Mouse (Mus musculus) liver, embryonic 14.5 days (tissue): Measurements from ENCODE around the gene Sirt7. TPM values are rescaled to one million over a fixed set of nuclear protein-coding genes. Genes with fewer than 3 reads are reported as not detected.

Experiments used
- ATAC-seq: fragments of 200-750 bp; cut with Nextera tagmentation; 2 replicates; pipeline ENCODE4 v1.8.0; 2017; ENCODE audit warnings: moderate number of reproducible peaks, mild to moderate bottlenecking, moderate library complexity; ENCODE audit not compliant: insufficient read depth
- DNase-seq, 3 experiments: peaks; one replicate each; pipeline ENCODE4 v3.0.0-alpha.2; 2012 to 2013; ENCODE audit warnings: low read depth in 3 of 3, low spot score in 3 of 3
- H3K27ac ChIP-seq: fragments of 300-500 bp; sonication (generic); 2 replicates; pipeline ENCODE4 v1.5.1; 2014; ENCODE audit warnings: moderate library complexity, mild to moderate bottlenecking, control low read depth, inconsistent platforms
- H3K27me3 ChIP-seq: fragments of 300-500 bp; sonication (generic); 2 replicates; pipeline ENCODE4 v1.6.1; 2014; ENCODE audit warnings: mild to moderate bottlenecking, low read length, moderate library complexity; ENCODE audit not compliant: control insufficient read depth, insufficient read depth
- H3K36me3 ChIP-seq: fragments of 300-500 bp; sonication (generic); replicated peaks from 2 replicates; pipeline ENCODE4 v1.6.1; 2014; ENCODE audit warnings: low read depth; ENCODE audit not compliant: control insufficient read depth, insufficient read depth
- H3K4me1 ChIP-seq, 2 experiments: fragments of 200-500 bp in 1 of 2; fragments of 300-500 bp in 1 of 2; sonication (generic) in 1 of 2; replicated peaks; 2 replicates each; pipeline ENCODE4 v1.6.1; 2012 to 2014; ENCODE audit warnings: antibody characterized with exemption in 1 of 2, inconsistent platforms in 1 of 2, low read length in 1 of 2; ENCODE audit not compliant: control insufficient read depth in 2 of 2, insufficient read depth in 2 of 2
- H3K4me2 ChIP-seq: fragments of 300-500 bp; sonication (generic); 2 replicates; pipeline ENCODE4 v1.6.1; 2014; ENCODE audit warnings: low read depth, mild to moderate bottlenecking, control low read depth, moderate library complexity
- H3K4me3 ChIP-seq, 2 experiments: fragments of 200-500 bp in 1 of 2; fragments of 300-500 bp in 1 of 2; sonication (generic) in 1 of 2; 2 replicates each; pipeline ENCODE4 v1.5.1; 2012 to 2014; ENCODE audit warnings: low read depth in 2 of 2, low read length in 2 of 2, mild to moderate bottlenecking in 2 of 2, control low read depth in 1 of 2, inconsistent platforms in 1 of 2, moderate library complexity in 1 of 2; ENCODE audit not compliant: insufficient read depth in 1 of 2
- H3K9ac ChIP-seq: fragments of 300-500 bp; sonication (generic); replicated peaks from 2 replicates; pipeline ENCODE4 v1.6.1; 2014; ENCODE audit warnings: mild to moderate bottlenecking, control low read depth, moderate library complexity
- H3K9me3 ChIP-seq: fragments of 300-500 bp; sonication (generic); 2 replicates; pipeline ENCODE4 v1.6.1; 2016; ENCODE audit warnings: low read length, mixed read lengths; ENCODE audit not compliant: control insufficient read depth
- CTCF ChIP-seq: IDR thresholded peaks from 2 replicates; pipeline ENCODE4 v1.5.1; 2016; ENCODE audit warnings: antibody characterized with exemption, low read depth, control low read depth
- EP300 ChIP-seq: IDR thresholded peaks from 2 replicates; pipeline ENCODE4 v1.6.1; 2016; ENCODE audit warnings: antibody characterized with exemption, low read depth
- WGBS: fragments of 180-500 bp; shearing (Covaris S2); extraction: QIAGEN DNeasy Blood & Tissue Kit; methylation state at CpG from one replicate; pipeline ENCODE4 v1.1.7; 2014; ENCODE audit not compliant: insufficient replicate concordance; 5-methylcytosine and 5-hydroxymethylcytosine counted together
- polyA plus RNA-seq, 2 experiments: library from polyadenylated mRNA; depleted of rRNA in 1 of 2; stranded (reverse) in 1 of 2; unstranded in 1 of 2; fragments of >200 nt; fragmentation: Nextera tagmentation in 1 of 2; extraction: Ambion mirVana in 1 of 2; gene quantifications; 2 replicates each; pipeline versions ENCODE4 v1.2.1 to v1.2.3; 2012 to 2014

Gene Sirt7
- polyA plus RNA-seq (2012; rRNA removed) = 27.6 and 30.8 TPM in 2 replicates
- polyA plus RNA-seq (2014; fragmentation: Nextera tagmentation; extraction: Ambion mirVana) = 22.0 and 26.3 TPM in 2 replicates

DNA sequence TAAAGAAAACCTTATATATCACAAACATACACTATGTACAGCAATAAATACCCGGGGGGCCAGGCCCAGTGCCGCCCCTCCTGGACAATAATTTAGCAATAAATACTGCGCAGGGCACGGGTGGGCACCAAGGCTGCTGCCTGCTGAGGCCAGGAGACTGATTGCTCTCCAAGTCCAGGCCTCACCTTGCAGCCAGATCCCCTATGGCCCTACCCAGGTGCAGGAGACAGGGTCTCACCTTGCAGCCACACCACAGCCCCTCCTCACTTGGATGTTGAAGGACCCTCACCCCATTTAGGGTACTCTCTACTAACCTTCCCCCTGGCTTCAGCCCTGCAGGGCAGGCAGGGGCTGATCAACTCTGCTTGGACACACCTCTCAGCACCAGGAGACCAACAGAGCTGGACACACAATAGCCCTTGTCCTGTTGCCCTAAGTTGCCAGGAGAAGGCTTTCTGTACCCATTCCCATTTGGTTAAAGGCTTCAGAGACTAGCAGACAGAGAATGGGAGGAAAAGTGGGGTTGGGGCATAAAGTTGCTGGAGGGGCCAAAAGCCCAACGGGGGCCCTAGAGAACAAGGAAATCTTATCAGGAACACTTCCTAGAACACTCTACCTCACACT is at the start of gene Sirt7:
TSS of gene Sirt7 (minus strand) at position 89 of the 624 bp plus-strand sequence.
- Histone ChIP-seq H3K4me3 (peak within 1 kb of the TSS; percentile 74 to 91), H3K36me3 (peaks cover 32% of the 10 kb centered on the region), H3K4me2 (peak within 1 kb of the TSS; percentile 91), H3K9me3 (no peaks in the 10 kb centered on the region), H3K4me1 (peaks cover 23 to 33% of the 10 kb centered on the region in 2 experiments), H3K27ac (peak within 1 kb of the TSS; percentile 69), H3K27me3 (no peaks in the 10 kb centered on the region), H3K9ac (peak within 1 kb of the TSS; percentile 94)
- TF ChIP-seq EP300 = no peak
- 0 out of 2 replicates have a peak, but pooled peaks have one; percentile 11 for TF ChIP-seq CTCF
- DNase-seq (no peak), ATAC-seq (no peak)
- 12% methylated on average over 5 of the region's 5 CpGs for WGBS

DNA sequence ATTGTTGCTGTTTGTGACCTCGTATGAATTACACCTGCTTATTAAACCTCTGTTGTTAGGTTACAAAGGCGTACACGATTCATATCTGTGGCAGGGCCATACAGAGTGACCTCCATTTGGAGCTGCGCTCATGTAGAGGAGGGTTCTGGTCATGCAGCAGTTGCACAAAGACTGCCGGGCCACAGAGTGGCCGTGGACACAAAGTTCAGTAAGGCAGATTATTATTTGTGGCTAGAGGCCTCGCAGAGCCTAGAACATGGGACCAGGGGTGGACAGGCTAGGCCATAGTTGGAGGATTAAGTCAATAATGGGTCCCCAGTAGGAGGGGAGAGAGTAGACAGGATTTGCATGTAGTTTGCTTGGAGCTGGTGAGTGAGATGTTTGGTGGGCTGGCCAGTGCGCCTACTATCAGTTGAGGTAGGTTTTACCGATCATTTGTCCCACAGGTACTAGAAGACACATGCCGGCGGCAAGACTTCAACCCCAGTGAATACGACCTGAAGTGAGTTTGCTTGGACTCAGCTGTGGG is 48.6 kb upstream of the Sirt7 start:
- Histone ChIP-seq H3K27me3 (no peaks in the 10 kb centered on the region), H3K27ac (peak overlapping the region; percentile 75), H3K9me3 (no peaks in the 10 kb centered on the region), H3K36me3 (peaks cover 5% of the 10 kb centered on the region), H3K4me1 (peaks cover 11 to 16% of the 10 kb centered on the region in 2 experiments), H3K4me2 (peak overlapping the region; percentile 88), H3K4me3 (peak overlapping the region; percentile 64 to 84), H3K9ac (peak overlapping the region; percentile 69)
- TF ChIP-seq CTCF = no peak
- TF ChIP-seq EP300 = no peak
- DNase-seq = no peak
- peak; percentile 6; the same call in 1 of the 2 replicates for ATAC-seq
- 26% methylated on average over 12 of the region's 12 CpGs for WGBS

GRCm38 (mm10) chr11:120672687-120673593 is 47.9 kb upstream of the Sirt7 start, which contains the start of gene Aspscr1:
Gene Aspscr1 (plus strand): TSS chr11:120672973.
- H3K4me3 ChIP-seq = peak within 1 kb of the TSS; percentile 64 to 84
- WGBS = under 1% methylated on average over 78 of the region's 83 CpGs
- no peaks in the 10 kb centered on the region for H3K27me3 ChIP-seq
- no peaks in the 10 kb centered on the region for H3K36me3 ChIP-seq
- peak within 1 kb of the TSS; percentile 69 for H3K9ac ChIP-seq
- H3K4me2 ChIP-seq = peak within 1 kb of the TSS; percentile 88
- peaks cover 11 to 16% of the 10 kb centered on the region in 2 experiments for H3K4me1 ChIP-seq
- peak within 1 kb of the TSS; percentile 75 for H3K27ac ChIP-seq
- peak; percentile 91 to 92 (median 92) for DNase-seq
- no peak for TF ChIP-seq CTCF
- TF ChIP-seq EP300 = peak; percentile 29; the same call in 1 of the 2 replicates
- ATAC-seq = peak; percentile 97
- H3K9me3 ChIP-seq = no peaks in the 10 kb centered on the region

GRCm38 (mm10) chr11:120666617-120667016 is 41.6 kb upstream of the Sirt7 start:
- no peaks in the 10 kb centered on the region for H3K4me1 ChIP-seq
- H3K27ac ChIP-seq = no peak overlapping the region
- DNase-seq = no peak
- no peaks in the 10 kb centered on the region for H3K9me3 ChIP-seq
- no peak for TF ChIP-seq CTCF
- ATAC-seq = no peak
- H3K4me2 ChIP-seq = no peak overlapping the region
- peaks cover 18% of the 10 kb centered on the region for H3K27me3 ChIP-seq
- WGBS = 22% methylated on average over 3 of the region's 3 CpGs
- no peak overlapping the region for H3K4me3 ChIP-seq
- H3K36me3 ChIP-seq = no peaks in the 10 kb centered on the region
- no peak overlapping the region for H3K9ac ChIP-seq
